Mouse (Mus musculus) adrenal gland, adult (tissue): Measurements from ENCODE around the gene Kcnq1.

Experiments
- DNase-seq, 2 experiments: peaks; one replicate each; pipeline ENCODE4 v3.0.0; 2022 to 2023; ENCODE audit warnings: low spot score in 1 of 2; ENCODE audit not compliant: inconsistent age in 2 of 2

The Kcnq1 gene

DNA sequence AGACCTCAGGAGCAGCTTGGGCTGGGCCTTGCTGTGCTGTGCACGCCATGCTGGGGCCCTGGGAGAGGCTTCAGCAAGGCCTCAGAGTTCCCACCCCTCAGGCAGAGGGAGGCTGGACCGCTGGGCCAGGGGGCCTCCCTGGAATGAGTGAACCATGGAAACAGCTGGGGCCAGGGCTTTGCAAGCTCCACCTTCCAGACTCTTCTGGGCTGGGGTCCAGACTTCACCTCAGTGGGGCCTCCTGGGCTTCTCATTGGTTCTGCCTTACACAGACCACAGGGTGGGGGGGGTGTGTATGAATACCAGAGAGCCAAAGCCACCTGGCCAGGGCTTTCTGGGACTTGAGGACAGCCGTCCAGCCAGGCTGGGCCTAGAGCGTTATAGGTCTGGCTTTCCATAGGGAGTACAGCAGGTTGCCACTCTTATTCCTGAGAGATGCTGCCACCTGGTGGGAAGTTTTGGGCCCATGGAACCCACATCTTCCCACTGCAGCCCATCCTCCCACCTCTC lies 19.0 kb upstream of the Kcnq1 start:
- DNase-seq, result peak in 1 of 2 experiments; percentile 72

DNA sequence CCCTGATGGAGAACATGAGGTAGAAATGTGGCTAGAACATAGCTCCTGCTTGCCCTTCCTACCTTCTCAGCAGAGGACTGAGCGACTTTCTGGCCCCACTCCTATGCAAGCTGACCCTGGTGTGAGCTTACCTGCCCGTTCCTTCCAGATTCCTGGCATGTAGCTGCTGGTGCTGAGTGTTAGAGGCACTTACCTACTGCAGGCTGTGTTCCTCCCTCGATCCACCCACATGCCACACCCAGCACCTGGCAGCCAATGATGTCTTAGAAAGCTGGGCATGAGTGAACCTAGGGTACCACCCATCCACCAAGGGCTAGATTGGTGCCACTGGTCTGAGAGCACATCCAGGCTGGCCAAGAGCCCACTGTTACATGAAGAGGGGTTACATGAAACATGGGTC lies 12.3 kb upstream of the Kcnq1 start:
- no peak for DNase-seq

DNA sequence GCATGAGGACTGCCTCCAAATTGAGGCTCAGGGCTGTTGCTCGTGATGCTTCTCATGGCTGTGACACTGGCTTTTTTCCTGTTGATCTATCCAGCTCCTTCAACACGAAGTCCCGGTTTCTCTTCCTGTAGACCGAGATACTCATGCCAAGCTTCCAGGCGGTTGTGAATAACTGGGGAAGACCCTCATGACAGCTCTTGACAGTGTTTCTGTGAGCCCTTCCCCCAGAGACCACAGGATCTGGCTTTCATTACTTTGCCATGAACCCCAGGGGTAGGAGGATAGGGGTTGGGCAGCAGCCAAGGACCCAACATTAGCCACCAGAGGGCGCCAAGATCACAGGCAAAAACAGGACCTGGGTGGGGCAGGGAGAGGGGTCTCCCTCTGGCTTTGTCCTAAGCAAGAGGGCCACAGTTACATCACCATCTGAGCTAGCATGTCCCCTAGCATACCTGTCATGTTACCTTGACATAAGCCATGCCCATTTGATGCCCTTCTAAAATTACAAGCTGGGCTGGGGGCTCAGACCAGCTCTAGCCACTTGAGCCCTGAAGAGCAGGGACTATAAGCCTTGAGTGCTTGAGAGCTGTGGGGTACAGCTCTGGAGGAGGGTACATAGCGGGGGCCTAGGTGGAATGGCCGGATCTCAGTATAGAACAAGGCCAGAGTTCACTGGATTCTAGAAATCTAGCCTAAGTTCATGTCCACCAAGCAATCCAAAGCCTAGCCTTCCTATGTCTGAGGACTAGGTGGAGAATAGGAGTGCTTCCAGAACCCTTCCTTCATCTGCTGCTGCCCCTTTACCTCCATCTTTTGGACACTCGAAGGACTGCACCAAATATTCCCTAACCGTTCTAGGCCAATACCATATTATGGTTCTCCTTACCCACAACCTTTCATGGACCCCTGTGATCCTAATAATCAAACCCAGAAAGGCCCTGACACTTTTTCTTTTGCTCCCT lies 11.3 kb upstream of the Kcnq1 start, which contains the start of gene Trpm5:
Gene Trpm5 (minus strand): TSS at position 51 of the 962 bp plus-strand sequence.
- DNase-seq, result peak; percentile 67 to 91

DNA sequence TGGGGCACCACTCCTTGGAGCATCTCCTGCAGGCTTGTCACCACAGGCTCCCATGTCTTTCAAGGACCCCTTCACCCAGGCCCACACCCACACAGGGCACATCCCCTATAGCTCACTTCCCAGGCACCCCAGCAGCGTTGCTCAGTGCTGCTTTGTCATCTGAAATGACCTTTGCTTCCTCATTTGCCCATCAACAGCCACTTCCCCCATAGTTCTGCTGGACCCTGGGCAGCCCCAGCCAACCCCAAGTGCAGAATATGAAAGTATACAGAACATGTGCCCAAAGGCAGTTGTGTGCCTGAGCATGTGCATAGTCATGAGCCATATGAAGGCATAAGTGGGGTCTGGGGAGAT lies 10.6 kb upstream of the Kcnq1 start:
- DNase-seq, result no peak

DNA sequence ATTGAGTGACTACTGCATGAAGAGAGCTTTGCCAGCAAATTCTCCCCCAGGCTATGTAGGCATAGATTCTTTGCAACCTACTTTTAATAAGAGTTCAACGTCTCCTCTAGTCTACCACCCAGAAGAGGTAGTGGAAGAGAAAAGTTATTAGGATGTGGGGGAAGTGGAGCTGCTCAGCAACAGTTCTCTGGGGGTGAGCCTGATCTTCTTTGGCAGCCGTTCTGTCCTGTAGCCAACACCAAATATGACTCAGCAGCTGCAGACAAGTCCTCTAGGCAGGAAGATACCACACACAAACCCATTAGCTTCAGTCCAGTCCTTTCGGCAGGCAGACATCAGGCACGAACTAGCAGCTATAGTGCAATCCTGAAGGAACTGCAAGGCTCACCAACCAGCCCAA lies 5.4 kb upstream of the Kcnq1 start:
- DNase-seq, result peak; percentile 44 to 60

DNA sequence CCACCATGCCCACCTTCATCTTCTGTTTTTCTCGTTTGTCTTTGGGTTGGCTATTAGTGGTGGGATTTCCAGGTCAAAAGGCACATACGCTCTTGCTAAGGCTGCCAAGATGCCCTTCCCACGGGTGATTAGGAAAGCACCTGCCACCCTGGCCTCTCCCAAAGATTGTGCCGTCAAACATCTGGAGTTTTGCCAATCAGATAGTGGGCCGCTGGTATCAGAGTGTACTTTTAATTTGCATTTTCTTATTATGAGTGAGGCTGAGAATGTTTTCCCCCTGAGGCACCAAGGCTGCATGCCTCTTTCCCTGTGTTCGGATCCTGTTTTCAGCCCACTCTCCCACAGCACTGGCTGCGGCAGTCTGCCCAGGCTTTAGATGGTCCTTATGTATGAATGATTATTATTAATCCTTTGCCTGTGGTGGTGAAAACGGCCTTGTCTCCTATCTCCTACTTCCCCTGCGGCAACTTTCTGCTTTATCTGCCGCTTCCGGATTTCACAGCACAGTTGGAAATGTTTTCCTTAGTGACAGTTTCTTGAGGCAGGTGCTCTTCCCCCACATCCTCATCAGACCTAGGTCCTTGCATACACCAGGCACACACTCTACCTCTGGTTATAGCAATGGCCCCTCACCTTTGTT lies 784 bp upstream of the Kcnq1 start:
- peak; percentile 37 to 61 for DNase-seq

DNA sequence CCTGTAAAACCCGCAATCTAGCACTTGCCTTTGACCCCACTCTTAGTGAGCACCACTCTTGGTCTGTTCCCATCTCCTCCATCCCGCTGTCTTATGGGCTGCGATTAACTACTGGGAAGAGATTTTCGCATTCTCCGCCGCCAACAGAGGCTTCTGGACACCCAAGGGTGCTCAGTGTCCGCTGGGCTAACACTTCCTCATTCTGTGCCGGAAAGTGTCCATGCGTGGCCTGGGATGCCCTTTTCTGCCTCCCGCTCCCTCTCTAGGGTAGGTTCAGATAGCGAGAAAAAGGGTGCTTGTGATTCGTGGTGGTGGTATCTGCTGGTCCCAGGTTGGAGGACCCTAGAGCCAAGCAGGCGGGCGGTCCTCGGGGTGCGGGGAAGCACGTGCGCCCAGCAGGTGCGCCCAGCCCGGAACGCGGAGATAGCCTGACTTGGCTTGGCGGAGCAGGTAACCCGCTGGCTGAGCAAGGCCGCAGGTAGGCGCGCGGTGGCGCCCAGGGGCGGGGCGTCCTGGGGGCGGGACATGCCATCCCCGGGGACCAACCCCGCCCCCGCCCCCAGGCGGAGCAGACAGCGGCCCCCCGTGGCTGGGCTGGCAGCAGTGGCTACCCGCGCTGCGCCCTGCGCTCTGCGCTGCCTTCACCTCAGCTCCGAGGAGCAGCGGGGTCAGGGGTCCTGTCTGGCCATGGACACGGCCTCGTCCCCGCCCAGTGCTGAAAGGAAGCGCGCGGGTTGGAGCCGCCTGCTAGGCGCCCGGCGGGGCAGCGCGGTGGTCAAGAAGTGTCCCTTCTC lies 707 bp downstream of the Kcnq1 start:
- peak; percentile 69 to 70 for DNase-seq

DNA sequence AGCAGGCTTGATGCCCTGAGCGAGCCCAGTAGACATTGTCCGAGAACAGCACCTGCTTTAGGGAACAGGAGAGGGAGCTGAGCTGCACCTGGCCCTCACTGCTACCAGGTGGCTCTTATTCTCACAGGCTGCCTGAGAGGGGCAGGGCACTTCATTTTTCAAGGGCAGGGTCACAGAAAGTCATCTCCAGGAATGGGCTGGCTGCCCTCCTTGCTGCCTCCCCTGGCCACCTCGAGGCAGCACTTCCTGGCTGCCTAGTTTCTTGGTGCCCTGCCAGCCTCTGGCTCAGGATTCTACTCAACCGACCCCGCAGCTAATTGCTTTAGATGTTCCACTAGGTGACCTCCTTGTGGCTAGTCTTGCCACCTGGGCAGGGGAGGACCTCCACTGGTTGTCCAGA lies 2.0 kb downstream of the Kcnq1 start:
- peak; percentile 44 to 55 for DNase-seq

DNA sequence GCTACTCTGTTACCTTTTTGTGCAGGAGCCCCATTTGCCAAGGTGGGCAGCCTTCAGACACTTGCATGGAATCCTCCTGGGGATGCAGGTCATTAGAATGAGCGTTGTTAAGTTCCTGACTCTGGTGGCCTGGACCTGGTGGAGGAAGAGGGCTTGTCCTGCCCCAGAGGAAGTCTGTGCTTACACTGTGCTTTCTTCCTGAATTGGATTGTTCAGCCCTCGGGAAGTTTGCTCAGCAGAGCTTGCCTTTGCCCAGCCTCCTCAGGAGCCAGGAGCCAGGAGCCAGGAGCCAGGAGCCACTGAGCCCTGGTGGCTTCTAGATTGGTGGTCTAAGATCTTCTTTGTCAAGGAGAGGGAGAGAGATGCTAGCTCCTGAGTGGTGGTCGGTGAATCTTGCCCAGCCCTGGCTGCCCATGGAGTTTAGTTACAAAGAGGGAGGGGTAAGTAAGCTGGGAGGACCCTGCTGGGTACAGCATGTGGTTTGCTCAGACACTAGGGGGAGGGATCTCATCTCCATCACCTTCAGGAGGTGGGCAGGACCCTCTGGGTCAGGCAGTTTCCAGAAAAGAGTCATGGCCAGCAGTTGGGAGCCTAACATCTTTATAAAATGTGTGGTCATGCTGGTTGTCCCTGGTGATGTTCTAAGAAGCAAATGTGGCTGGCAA lies 3.0 kb downstream of the Kcnq1 start:
- no peak for DNase-seq

DNA sequence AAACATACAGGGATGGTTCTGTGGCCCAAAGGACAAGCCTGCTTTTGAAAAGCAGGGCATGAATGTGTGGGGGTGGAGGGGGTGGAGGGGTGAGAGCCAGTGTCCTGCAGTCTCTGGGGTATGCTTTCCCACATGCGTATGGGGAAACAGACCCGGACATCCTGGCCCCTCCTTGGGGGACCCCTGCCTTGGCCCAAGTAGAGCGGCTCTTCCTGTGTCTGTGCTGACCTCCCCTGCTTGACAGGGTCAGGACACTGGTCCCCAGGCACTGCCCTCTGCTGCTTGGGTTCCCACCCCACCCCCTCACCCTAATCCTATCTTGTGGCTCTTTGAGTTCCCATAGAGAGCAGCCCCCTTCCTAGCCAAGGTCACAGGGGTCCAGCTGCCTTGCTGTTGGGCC lies 3.5 kb downstream of the Kcnq1 start:
- DNase-seq, result no peak

DNA sequence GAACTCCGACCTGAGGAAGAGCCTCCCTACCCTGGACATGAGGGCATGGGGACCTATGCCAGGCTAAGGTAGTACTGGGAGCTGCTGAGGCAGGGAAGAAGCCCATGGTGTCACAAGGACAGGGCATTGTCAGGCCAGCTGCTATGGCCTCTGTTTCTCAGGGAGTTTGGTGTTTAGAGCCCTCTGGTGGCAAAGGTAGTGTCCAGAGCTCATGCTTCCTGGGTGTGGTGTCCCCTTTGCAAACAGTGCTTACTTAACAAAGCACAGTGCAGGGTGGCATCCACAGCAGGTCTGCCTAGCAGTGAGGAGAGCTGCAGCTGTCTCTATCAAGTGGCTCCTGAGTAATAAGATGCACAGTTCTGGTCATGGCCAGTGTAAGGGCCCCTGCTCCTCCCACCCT lies 4.6 kb downstream of the Kcnq1 start:
- no peak for DNase-seq

DNA sequence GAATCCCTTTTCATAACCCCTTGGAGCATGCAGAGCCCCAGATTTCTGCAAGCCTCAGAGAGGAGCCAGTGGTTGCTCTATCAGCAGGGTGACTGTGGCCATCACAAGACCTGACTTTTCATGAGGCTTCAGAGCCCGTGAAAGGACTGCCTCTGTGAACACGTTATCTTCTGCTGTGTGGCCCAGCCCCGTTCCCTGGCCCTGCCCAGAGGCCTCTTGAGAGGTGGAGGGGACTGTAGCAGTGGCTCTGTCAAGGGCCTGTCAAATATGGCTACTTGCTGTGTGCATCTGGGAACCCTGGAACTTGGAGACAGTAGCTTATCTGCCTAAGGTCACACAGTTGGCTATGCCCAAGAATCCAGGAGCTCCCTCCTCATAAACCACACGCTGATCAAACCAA lies 5.6 kb downstream of the Kcnq1 start:
- no peak for DNase-seq

DNA sequence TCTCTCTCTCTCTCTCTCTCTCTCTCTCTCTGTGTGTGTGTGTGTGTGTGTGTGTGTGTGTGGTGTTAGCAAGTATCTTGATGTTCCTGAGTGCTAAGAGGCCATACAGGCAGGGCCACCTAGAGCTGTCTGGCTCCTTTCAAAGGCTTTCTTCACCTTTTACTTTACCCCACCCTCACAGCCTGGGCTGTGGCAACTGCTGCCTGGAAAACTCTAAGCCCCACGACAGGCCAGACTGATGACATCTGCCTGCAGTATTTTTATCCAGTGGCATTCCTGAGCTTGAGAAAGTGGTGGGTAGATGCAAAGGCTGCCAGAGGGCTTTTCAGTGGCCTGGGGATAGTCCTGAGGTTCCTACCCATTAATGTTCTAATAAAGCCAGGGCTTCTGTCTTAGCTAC lies 6.2 kb downstream of the Kcnq1 start:
- no peak for DNase-seq

DNA sequence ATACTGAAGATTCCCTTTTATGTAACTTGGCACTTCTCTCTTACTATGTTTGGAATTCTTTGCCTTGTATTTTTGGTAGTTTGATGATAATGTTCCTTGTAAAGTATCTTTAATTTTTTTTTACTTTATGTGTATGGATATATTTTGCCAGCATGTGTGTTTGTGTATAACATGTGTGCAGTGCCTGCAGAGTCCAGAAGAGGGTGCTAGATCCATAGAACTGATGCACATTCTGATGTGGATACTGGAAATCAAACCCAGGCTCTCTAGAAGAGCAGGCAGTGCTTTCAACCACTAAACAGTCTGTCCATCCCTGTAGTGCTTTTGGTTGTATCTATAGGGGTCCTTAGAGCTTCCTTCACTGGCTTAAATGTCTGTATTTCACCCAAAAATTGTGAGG lies 8.6 kb downstream of the Kcnq1 start:
- no peak for DNase-seq

DNA sequence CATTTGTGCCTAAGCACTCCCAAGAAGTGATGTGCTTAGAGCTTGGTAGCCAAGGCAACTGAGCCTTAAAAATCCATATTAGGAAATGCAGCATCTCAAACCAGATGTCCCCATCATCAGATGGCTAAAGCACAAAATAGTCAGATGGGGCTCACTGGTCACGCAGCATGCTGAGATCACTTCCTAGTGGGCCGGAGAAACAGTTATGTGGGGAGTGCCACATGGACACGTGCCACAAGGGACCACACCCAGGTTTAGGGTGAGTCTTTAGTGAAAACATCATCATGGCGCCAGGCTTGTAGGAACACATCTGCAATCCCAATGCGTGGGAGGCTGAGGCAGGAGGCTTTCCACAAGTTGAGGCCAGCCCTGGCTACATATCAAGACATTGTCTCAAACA lies 10.4 kb downstream of the Kcnq1 start:
- DNase-seq, result no peak

DNA sequence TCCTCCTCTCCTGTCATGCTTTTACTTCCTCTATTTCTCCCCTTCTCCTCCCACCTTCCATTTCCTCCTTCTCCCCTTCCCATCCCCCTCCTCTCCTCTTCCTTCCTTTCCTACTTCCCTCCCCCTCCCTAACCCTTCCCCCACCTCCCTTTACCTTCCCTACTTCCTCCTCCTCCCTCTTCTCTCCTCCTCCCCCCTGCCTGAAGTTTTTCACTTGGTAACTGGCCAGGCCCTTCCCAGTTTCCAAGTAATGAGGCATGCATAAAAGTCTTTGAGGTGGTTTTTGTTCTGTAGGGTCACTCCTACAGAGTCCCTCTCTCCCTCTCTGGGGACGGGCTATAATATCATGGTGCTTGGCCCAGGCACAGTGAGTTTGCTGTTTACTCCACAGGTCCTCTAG lies 13.2 kb downstream of the Kcnq1 start:
- no peak for DNase-seq

DNA sequence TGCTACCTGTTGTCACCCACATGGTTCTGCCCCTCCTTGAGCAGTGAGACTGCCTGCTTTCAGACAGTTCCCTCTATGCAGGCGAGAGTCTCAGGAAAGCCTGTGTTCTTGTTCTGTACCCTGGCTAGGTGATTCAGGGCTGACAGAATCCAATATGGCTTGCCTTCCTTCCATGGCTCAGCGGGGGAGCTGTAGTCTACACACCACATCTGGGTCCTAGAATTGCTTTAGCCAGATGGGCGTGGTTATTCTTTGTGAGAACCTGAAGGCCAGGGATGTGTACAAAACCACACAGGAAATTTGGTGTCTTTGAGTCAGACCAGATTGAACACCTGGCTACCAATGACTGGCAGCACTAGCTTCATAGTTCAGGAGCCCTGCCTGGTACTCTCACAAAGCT lies 13.7 kb downstream of the Kcnq1 start:
- DNase-seq, result no peak

DNA sequence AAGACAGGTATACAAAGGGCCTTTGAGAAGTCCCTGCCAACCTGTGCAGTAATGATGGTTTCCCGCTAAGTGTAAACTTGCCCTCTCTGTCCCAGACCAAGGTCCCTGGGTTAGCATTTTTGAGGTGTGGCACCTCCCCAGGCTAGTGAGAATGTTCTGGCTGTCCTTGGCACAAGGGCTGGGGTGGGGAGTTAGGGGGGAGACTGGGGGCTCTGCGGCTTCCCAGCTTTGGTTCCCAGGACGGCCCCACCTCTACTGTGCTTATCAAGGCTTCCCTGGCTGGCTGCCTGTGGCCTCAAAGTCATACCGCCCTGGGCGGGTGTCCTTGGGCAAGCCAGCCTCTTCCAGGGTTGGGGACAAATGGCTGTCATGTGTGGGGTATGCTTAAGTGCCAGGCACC lies 16.0 kb downstream of the Kcnq1 start:
- DNase-seq, result peak; percentile 87 to 91

DNA sequence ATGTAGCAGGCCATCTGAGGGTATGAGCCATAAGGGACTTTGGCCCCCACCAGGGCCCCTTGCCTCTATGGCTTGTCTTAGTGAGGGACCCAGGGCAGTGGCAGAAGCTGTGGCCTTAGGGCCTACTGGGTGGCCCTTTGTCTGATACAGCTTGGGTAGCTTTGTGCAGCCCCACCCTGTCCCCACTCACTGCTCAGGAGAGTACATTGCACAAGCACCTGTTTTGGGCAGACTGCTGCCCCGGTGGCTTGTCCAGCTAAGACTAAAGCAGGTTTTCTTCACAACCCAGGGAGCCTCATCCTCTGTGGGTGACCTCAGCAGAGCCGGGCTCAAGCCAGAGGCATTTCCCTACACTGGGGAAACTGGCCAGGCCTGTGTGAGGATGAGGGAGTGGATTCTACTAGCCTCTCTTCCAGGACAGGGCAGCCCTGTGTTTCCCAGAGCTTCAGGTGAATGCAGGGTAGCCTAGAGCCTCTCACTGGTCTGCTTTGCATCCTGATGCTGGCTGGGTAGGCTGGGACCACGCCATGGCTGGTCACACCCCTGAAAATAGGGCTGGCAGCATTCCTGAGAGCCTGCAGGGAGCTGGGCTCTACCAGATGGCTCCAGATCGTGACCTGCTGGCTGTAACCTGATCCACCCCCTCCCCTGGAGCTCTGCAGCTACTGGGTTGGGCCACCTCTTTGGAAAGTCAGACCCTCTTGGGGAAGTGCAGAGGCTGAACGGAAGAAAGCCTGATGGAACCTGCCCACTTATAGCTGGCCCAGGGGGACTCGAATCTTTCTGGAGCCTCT lies 17.9 kb downstream of the Kcnq1 start:
- DNase-seq, result no peak

DNA sequence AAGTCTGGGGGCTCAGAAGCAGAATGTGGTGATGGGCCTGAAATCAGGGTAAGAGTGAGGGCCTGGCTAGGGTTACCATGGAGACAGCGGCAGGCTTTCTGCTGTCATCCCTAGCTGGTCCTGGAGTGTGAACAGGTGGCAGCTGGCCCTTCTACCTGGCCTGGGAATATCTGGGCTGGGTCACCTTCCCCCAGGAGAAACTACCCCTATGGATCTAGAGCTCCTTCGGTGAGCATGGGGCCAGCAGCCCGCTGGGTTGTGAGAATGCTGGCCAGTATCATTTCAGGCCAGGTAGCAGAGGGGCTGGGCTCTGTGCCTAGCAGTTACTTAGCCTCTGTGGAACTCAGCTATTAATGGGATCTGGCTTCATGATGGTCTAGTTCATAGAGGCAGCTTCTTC lies 18.7 kb downstream of the Kcnq1 start:
- DNase-seq, result no peak
